Mouse (Mus musculus) left cerebral cortex, postnatal 4 days (tissue): ENCODE measurements at regions not wholly inside any gene's neighbourhood (a gene's known extent, or its start where the extent isn't known, plus 50 kb on each side); places are given as distances from the start of the nearest gene placed in this dataset.
"Not testable (repeated sequence)": the region's sequence is repeated elsewhere in the genome, so short reads cannot be mapped to it uniquely, and the experiment has no call there.

Experiments
- DNase-seq: peaks from one replicate; pipeline ENCODE4 v3.0.0-alpha.2; 2022
- intact Hi-C: fragments of 180-260 bp; cut with DNase I; formaldehyde crosslinking; loops from one replicate; pipeline ENCODE4 v1.15.1; 2025

- intact Hi-C loops, DNase-seq: not testable (repeated sequence)
Measured at GRCm38 (mm10) chr12:77526581-77526980, 288.7 kb downstream of the Fut8 start.

DNA sequence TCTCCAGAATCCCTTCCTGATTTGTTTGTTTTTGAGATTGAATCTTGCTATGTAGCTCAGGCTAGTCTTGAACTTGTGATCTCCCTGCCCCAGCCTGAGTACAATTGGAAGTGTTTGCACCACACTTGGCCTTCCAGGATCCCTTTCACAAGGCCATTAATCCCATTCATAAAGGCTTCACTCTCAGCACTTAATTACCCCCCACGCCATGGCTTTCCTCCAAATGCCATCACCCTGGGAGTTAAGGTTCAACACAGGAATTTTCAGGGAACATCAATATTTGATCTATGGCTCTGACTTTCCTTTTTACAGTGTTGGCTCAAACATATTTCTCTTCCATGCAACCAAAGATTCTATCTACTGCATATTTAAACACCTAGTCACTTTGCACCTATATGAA is 289.6 kb downstream of the Fut8 start:
- intact Hi-C loops: no loop called here
- DNase-seq: peak; percentile 68

- intact Hi-C loops: no loop called here
Measured at GRCm38 (mm10) chr12:77527953-77528865, 290.3 kb downstream of the Fut8 start.

GRCm38 (mm10) chr12:77528868-77529271 is 290.9 kb downstream of the Fut8 start:
- intact Hi-C loops: no loop called here
- DNase-seq: peak; percentile 50

More at GRCm38 (mm10) chr12:77527953-77528865, 290.3 kb downstream of the Fut8 start:
- peak; percentile 87 for DNase-seq

DNA sequence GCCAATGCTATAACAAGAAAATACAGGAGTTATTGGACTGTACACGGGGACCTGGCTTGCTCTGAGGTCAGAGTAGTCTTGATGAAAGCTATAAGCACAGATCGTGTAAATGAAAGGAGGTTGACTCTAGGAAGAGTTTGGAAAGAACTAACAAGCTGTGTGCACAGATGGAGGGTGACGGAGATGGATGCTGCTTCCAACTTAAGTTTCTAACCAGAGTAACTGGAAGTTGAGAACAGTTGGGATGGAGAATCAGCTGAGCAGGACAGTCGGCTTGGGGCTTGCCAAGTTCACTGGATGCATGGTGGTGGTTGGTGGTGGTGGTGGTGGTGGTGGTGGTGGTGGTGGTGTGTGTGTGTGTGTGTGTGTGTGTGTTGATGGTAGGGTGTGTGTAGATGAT is 291.5 kb downstream of the Fut8 start:
- intact Hi-C loops: no loop called here

DNA sequence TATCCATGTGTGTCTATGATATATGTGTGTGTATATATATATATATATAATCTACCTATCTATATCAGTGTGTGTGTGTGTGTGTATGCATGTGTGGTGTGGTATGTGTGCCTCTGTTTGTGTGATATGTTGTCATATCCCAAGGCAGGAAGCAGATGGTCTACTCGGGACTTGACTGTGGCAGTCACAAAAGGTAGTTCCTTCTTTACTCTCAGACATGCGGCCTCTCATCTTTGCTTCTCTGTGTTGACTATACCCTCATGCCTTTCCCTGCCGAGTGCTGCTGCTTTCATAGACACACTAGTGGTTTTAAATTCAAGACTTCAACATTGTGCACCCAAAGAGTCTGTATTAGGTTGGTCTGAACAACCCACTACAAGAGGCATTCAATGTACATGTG is 292.0 kb downstream of the Fut8 start:
- intact Hi-C loops: no loop called here
- no peak for DNase-seq

More for the DNA sequence above, 291.5 kb downstream of the Fut8 start:
- DNase-seq: no peak

GRCm38 (mm10) chr12:77531294-77531693 is 293.4 kb downstream of the Fut8 start:
- DNase-seq: peak; percentile 16

DNA sequence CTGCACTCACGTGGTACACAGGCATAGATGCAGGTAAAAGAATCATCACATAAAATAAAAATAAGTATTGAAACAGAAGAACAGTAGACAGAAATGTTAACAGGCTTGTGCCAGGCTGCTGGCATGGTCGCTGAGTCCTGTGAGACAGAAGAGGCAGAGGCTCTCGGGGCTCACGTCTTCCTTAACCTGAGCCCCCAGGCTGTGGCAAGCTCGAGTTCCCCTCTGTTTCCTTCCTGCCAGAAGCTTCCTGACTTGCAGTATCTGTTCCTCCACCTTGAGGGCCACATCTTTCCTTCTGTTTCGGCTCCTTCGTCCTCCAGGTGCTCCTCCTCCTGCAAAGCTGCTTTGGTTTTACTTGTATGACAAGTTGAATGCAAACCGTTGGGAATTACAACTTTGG is 294.6 kb downstream of the Fut8 start:
- DNase-seq: no peak
- intact Hi-C loops: no loop called here

More at GRCm38 (mm10) chr12:77531294-77531693, 293.4 kb downstream of the Fut8 start:
- intact Hi-C loops: no loop called here

- intact Hi-C loops: no loop called here
- DNase-seq: no peak
Measured at GRCm38 (mm10) chr12:77533606-77534005, 295.7 kb downstream of the Fut8 start.

DNA sequence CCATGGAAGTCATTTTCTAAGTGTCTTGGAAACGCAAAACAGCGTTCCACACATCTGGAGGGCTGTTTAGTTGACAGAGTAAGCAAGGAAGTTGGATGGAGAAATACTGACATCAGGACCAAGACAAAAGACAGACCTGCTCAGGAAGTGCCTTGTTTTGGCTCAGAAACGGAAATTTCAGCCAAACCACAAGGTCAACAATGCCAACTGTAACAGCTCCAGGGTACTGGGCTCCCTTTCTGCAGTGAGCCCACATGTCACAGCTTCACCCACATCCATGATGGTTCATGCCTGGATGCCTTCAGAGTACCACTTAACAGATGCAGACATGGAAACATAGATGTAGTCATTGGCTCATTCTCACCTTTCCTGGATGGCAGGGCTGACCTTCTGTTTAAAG is 296.2 kb downstream of the Fut8 start:
- intact Hi-C loops: no loop called here
- no peak for DNase-seq

GRCm38 (mm10) chr12:77535147-77535546 is 297.2 kb downstream of the Fut8 start:
- no peak for DNase-seq
- intact Hi-C loops: no loop called here

DNA sequence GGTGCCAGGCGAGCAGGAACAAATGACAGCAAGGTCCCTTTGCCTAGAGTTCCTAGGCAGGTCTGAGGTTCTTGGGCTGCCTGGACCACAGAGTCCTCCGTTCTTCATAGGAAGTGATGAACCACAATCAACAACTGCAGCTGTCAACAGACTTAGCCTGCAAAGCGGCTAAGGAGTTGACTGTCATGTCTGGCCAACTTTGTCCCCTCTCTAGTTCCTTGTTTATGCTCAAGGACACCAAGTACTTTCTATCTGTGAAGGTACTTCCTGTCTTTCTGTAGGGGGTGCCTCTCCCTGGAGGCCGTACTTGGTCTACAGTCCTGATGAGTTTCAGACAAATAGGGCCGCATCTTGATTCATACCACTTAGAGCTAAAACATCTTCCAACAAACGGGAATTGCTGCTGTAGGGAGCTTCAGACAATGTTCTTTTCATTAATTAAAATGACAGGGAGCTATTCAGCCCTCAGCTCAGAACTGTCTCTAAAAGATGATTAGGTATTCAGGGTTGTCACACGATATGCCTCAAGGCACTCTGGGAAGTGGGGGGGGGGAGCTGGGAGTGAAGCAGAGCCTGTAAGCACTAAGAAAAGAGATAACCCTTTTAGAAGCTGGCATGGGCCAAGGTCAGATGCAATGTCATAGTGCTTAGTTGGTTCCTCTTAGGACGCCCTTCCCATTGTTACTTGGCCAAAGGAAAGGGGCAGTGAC is 299.4 kb downstream of the Fut8 start:
- no peak for DNase-seq
- intact Hi-C loops: no loop called here

- intact Hi-C loops: no loop called here
Measured at GRCm38 (mm10) chr12:77539661-77540431, 301.9 kb downstream of the Fut8 start.

DNA sequence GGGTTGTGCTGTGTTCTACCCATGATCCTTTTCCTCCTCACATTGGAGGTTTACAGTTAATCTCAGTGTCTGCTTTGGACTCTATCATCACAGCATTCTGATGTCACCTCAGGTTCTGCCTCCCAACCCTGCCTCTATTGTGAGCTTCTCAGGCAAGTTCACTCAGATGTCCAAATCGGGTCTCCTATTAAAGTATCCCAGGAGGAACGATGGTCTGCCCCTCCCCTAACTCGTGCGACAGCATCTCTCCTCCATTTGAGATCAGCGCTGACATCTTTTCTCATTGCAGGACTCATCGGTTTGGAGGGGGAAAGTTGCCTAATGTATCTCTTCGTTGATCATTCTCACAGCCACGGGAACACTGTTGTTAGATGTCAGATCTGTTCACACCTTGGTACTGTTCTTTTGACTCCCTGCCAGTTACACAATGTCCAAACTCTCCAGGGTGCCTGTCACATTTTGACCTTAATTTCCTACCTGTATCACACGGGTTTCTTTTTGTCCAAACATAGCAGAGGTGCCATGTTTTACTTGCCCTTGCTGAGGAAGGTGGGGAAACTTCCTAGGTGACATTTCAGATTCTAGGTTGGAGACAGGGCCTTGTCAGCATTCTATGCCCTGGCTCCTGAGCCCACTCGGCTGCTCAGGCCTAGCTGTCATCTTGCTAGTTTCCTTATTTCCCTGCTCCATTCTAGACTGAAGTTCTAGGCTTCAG is 303.3 kb downstream of the Fut8 start:
- intact Hi-C loops: no loop called here
- no peak for DNase-seq

More at GRCm38 (mm10) chr12:77539661-77540431, 301.9 kb downstream of the Fut8 start:
- no peak for DNase-seq

GRCm38 (mm10) chr12:77541826-77542225 is 303.9 kb downstream of the Fut8 start:
- DNase-seq: no peak
- intact Hi-C loops: no loop called here

DNA sequence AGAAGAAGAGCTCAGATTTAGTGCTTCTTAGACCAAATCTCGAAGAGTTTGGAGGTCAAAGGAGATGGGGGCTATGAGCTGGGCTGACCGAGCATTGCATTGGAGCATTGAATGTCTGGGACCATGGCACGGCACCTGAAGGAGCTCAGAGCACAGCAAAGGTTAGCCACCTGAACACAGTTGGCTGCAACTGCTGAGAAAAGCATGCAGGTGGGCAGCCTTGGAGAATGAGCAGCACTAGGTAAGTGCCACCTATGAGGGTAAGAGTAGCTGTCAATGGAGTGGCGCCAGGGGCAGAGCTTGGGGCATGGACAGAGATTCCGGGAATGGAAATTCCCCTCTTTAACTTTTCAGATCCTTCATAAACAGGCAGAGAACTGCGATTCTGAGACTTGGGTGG is 305.7 kb downstream of the Fut8 start:
- intact Hi-C loops: no loop called here
- DNase-seq: no peak

DNA sequence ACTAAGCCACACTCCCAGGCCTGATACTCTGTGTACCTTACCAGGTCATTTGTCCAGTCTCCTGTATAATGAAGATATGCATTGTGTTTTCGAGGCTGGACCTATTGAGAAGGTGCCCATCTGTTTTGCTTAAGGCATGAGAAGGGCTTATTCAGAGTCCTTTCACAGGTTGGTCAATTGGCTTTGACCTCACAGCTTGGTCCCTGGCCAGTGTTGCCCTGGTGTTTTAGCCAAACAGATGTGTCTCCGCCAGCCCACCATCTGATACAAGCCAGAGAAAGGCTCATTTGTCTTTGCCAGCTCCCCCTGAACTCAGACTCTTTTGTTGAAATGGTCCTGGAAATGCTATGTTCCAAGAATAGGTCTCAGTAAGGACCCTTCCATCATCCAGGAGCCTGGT is 308.2 kb downstream of the Fut8 start:
- intact Hi-C loops: no loop called here
- DNase-seq: peak; percentile 31

DNA sequence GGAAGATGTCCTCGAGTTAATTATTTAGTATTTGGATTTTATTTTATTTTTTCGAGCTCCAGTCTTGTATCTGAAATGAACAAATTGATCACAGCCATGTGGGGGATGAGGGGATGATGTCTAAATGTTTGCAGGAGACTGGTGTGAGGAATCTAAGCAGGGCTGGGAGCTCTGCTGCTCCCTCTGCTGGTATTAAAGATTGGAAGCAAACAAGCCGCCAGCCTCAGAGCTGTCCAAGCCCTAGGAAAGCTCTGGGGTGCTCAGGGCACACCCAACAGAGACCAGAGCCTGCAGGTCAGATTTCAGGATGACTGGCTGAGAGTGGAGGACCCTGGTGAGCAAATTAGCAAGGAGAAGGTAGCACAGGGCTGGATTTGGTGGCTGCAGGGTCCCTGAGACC is 330.4 kb downstream of the Fut8 start:
- intact Hi-C loops: loop anchor here (5.0 to 10.0 kb wide), 2 partner anchors 331 to 563 kb away; partner anchors contain the start of gene Fut8
- peak; percentile 54 for DNase-seq

DNA sequence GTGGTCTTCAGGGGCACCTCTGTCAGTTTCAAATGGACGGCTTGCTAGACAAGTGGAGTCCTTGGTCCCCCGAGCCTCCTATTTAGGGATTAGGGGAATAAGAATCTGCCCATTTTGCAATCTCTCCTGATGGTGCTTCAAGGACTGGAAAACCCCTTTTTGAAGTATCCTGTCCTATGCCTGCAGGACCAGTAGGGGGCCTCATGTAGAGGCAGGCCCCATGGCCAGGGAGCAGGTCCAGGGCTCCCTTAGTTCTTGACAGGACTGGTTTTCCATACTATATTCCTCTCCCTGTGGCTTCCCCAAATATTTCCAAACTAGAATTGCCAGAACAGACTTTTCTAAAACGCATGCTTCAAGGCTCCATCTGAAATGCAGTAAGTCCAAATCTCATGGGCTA is 332.6 kb downstream of the Fut8 start:
- intact Hi-C loops: loop anchor here (10.0 kb wide), 1 partner anchor 214 kb away; no protein-coding TSS in a partner anchor
- no peak for DNase-seq

DNA sequence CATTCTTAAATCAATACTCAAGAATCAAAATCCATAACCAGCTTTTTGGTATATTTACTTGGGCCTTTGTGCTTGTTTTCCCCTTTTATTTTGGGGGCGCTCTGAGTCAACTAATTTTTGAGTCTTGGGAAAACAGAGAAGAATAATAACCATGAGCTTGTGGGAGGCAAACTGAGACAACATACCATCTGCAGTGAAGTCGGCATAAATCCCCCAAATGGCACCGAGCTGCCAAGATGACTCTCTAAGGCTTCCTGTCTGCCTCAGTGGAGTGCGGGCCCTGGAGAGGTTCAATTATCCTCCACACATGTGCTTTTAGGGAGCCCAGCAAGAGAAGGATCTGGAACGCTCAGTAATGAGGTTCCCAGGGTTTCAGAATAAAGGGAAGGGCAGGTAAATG is 333.1 kb downstream of the Fut8 start:
- DNase-seq: no peak
- intact Hi-C loops: loop anchor here (10.0 kb wide), 1 partner anchor 214 kb away; no protein-coding TSS in a partner anchor
